Mouse (Mus musculus) stomach, postnatal 0 days (tissue): ENCODE measurements around the gene Ap1g2.

Experiments
- CTCF ChIP-seq: IDR thresholded peaks from 2 replicates; pipeline ENCODE4 v1.5.1; 2016; ENCODE audit warnings: antibody characterized with exemption, low read depth, mild to moderate bottlenecking, moderate library complexity
- EP300 ChIP-seq: optimal IDR thresholded peaks from 2 replicates; pipeline ENCODE3; 2016; ENCODE audit warnings: antibody characterized with exemption

GRCm38 (mm10) chr14:55095263-55095662 lies 11.1 kb downstream of the Ap1g2 start:
- TF ChIP-seq CTCF, result no peak
- TF ChIP-seq EP300, result no peak
